Mouse (Mus musculus) olfactory bulb, adult 2 months (tissue): ENCODE results near the gene Amz1. TPM values are rescaled to one million over a fixed set of nuclear protein-coding genes. Genes with fewer than 3 reads are reported as not detected.

ENCODE experiments used
- H3K27ac ChIP-seq: fragments of 200-500 bp; 2 replicates; pipeline ENCODE4 v1.5.1; 2012; ENCODE audit warnings: low read depth, low read length; ENCODE audit not compliant: insufficient read depth
- H3K4me1 ChIP-seq: fragments of 200-500 bp; 2 replicates; pipeline ENCODE4 v1.6.1; 2012; ENCODE audit warnings: low read length; ENCODE audit not compliant: control insufficient read depth, insufficient read depth
- H3K4me3 ChIP-seq: fragments of 200-500 bp; 2 replicates; pipeline ENCODE4 v1.5.1; 2012; ENCODE audit warnings: mild to moderate bottlenecking, low read depth, low read length, moderate library complexity; ENCODE audit not compliant: insufficient read depth
- CTCF ChIP-seq: fragments of 200-500 bp; IDR thresholded peaks from 2 replicates; pipeline ENCODE4 v1.5.1; 2012; ENCODE audit warnings: low read depth, mild to moderate bottlenecking, low read length, moderate library complexity; ENCODE audit not compliant: insufficient read depth
- POLR2A ChIP-seq: fragments of 200-500 bp; IDR thresholded peaks from 2 replicates; pipeline ENCODE4 v1.6.1; 2012; ENCODE audit warnings: mild to moderate bottlenecking, low read depth, low read length, moderate library complexity; ENCODE audit not compliant: insufficient read depth
- WGBS: fragments of 180-500 bp; shearing (Covaris S2); methylation state at CpG from one replicate; pipeline ENCODE4 v1.1.7; 2018; 5-methylcytosine and 5-hydroxymethylcytosine counted together
- polyA plus RNA-seq: library from polyadenylated mRNA; stranded (reverse); fragments of >200 nt; gene quantifications from 2 replicates; pipeline ENCODE4 v1.2.4, GENCODE M21; 2012; ENCODE audit warnings: low replicate concordance; ENCODE audit not compliant: missing spikeins, insufficient read depth, insufficient read length

Amz1 gene
- polyA plus RNA-seq, 1 experiment: not detected

GRCm38 (mm10) chr5:140699776-140700175, 24.2 kb upstream of the Amz1 start:
- TF ChIP-seq CTCF (no peak), POLR2A (no peak)
- H3K4me1 ChIP-seq: peaks cover 19% of the 10 kb centered on the region
- no peak overlapping the region for H3K4me3 ChIP-seq
- 77% methylated on average over 9 of the region's 9 CpGs for WGBS
- no peak overlapping the region for H3K27ac ChIP-seq

GRCm38 (mm10) chr5:140701661-140702060, 22.3 kb upstream of the Amz1 start:
- TF ChIP-seq POLR2A (no peak), CTCF (no peak)
- peaks cover 28% of the 10 kb centered on the region for H3K4me1 ChIP-seq
- WGBS: 0% methylated on average over 25 of the region's 25 CpGs
- peak overlapping the region; percentile 86 for H3K4me3 ChIP-seq
- peak overlapping the region; percentile 53 for H3K27ac ChIP-seq

GRCm38 (mm10) chr5:140702103-140702513, 21.8 kb upstream of the Amz1 start, which contains the start of gene Iqce:
Iqce (minus strand) TSS chr5:140702378.
- TF ChIP-seq POLR2A (peak; percentile 61; the same call in 1 of the 2 replicates), CTCF (0 out of 2 replicates have a peak, but pooled peaks have one; percentile 16)
- WGBS: under 1% methylated on average over 33 of the region's 33 CpGs
- H3K4me1 ChIP-seq: peaks cover 28% of the 10 kb centered on the region
- peak within 1 kb of the TSS; percentile 53 for H3K27ac ChIP-seq
- peak within 1 kb of the TSS; percentile 86 for H3K4me3 ChIP-seq

- Histone ChIP-seq H3K4me3 (peak overlapping the region; percentile 86), H3K27ac (peak overlapping the region; percentile 6; the same call in 1 of the 2 replicates), H3K4me1 (peaks cover 23% of the 10 kb centered on the region)
- TF ChIP-seq POLR2A (no peak), CTCF (no peak)
- 61% methylated on average over 19 of the region's 19 CpGs for WGBS
Observed at GRCm38 (mm10) chr5:140702618-140703175, 21.2 kb upstream of the Amz1 start.

GRCm38 (mm10) chr5:140703480-140704377, 20.2 kb upstream of the Amz1 start:
- TF ChIP-seq POLR2A (no peak), CTCF (no peak)
- Histone ChIP-seq H3K27ac (peak overlapping the region; percentile 98; the same call in 1 of the 2 replicates), H3K4me3 (peak overlapping the region; percentile 69; the same call in 1 of the 2 replicates), H3K4me1 (peaks cover 23% of the 10 kb centered on the region)
- WGBS: 39% methylated on average over 17 of the region's 17 CpGs

- H3K4me3 ChIP-seq: peak within 1 kb of the TSS; percentile 69
- H3K4me1 ChIP-seq: peaks cover 23% of the 10 kb centered on the region
- under 1% methylated on average over 69 of the region's 69 CpGs for WGBS
- H3K27ac ChIP-seq: peak within 1 kb of the TSS; percentile 98
- TF ChIP-seq POLR2A (peak; percentile 66), CTCF (no peak)
Observed at GRCm38 (mm10) chr5:140704378-140705251, 19.3 kb upstream of the Amz1 start, which contains the start of gene Brat1. Brat1 (plus strand) TSS chr5:140705011.

GRCm38 (mm10) chr5:140705501-140706171, 18.3 kb upstream of the Amz1 start:
- WGBS: 53% methylated on average over 7 of the region's 7 CpGs

GRCm38 (mm10) chr5:140710315-140710714, 13.6 kb upstream of the Amz1 start:
- no peak overlapping the region for H3K27ac ChIP-seq
- WGBS: 93% methylated on average over 6 of the region's 6 CpGs
- no peak for TF ChIP-seq CTCF
- no peak overlapping the region for H3K4me3 ChIP-seq
- peaks cover 7% of the 10 kb centered on the region for H3K4me1 ChIP-seq

More at GRCm38 (mm10) chr5:140705501-140706171, 18.3 kb upstream of the Amz1 start:
- TF ChIP-seq CTCF: no peak
- TF ChIP-seq POLR2A: no peak
- H3K4me1 ChIP-seq: peaks cover 21% of the 10 kb centered on the region
- H3K4me3 ChIP-seq: peak overlapping the region; percentile 56
- H3K27ac ChIP-seq: peak overlapping the region; percentile 7
